Mouse (Mus musculus) Muller cell, postnatal 12 days (primary cell): ENCODE measurements at regions not wholly inside any gene's neighbourhood (a gene's known extent, or its start where the extent isn't known, plus 50 kb on each side); places are given as distances from the start of the nearest gene placed in this dataset.
A peak's percentile ranks its signal among the peaks of the same experiment; 100 is the strongest.

Experiments used
- DNase-seq: peaks from one replicate; pipeline ENCODE4 v3.0.0-alpha.2; 2015; ENCODE audit errors: inconsistent ontology term

GRCm38 (mm10) chr15:43581246-43581645 is 3447.1 kb downstream of the 9330182O14Rik start:
- DNase-seq: no peak

- peak; percentile 88 for DNase-seq
These were observed 3451.6 kb downstream of the 9330182O14Rik start for GRCm38 (mm10) chr15:43585751-43586150.

- DNase-seq: no peak
These were observed 3453.9 kb downstream of the 9330182O14Rik start for GRCm38 (mm10) chr15:43588021-43588420.

GRCm38 (mm10) chr15:43607700-43608099 is 3473.5 kb downstream of the 9330182O14Rik start:
- no peak for DNase-seq

GRCm38 (mm10) chr15:43609901-43610300 is 3475.7 kb downstream of the 9330182O14Rik start:
- DNase-seq: peak; percentile 84

- peak; percentile 8 for DNase-seq
These were observed 3480.0 kb downstream of the 9330182O14Rik start for GRCm38 (mm10) chr15:43614004-43614661.

GRCm38 (mm10) chr15:43615727-43616126 is 3481.6 kb downstream of the 9330182O14Rik start:
- no peak for DNase-seq

- no peak for DNase-seq
These were observed 3490.3 kb downstream of the 9330182O14Rik start for GRCm38 (mm10) chr15:43624431-43624965.

- no peak for DNase-seq
These were observed 3490.9 kb downstream of the 9330182O14Rik start for GRCm38 (mm10) chr15:43625021-43625510.

GRCm38 (mm10) chr15:43650818-43651500 is 3516.8 kb downstream of the 9330182O14Rik start:
- no peak for DNase-seq

- DNase-seq: no peak
These were observed 3529.5 kb downstream of the 9330182O14Rik start for GRCm38 (mm10) chr15:43663648-43664047.

- DNase-seq: no peak
These were observed 3544.7 kb downstream of the 9330182O14Rik start for GRCm38 (mm10) chr15:43678844-43679243.

- peak; percentile 94 for DNase-seq
These were observed 3548.0 kb downstream of the 9330182O14Rik start for GRCm38 (mm10) chr15:43682176-43682575.

GRCm38 (mm10) chr15:43691998-43692397 is 3557.8 kb downstream of the 9330182O14Rik start:
- DNase-seq: peak; percentile 87

- peak; percentile 72 for DNase-seq
These were observed 3561.3 kb downstream of the 9330182O14Rik start for GRCm38 (mm10) chr15:43695451-43695850.

- DNase-seq: peak; percentile 47
These were observed 3582.9 kb downstream of the 9330182O14Rik start for GRCm38 (mm10) chr15:43717035-43717434.

GRCm38 (mm10) chr15:43717559-43717958 is 3583.4 kb downstream of the 9330182O14Rik start:
- DNase-seq: no peak

- peak; percentile 72 for DNase-seq
These were observed 3586.8 kb downstream of the 9330182O14Rik start for GRCm38 (mm10) chr15:43720916-43721315.

GRCm38 (mm10) chr15:43735697-43736096 is 3601.5 kb downstream of the 9330182O14Rik start:
- DNase-seq: no peak

GRCm38 (mm10) chr15:43758256-43758655 is 3624.1 kb downstream of the 9330182O14Rik start:
- peak; percentile 70 for DNase-seq

- no peak for DNase-seq
These were observed 3630.4 kb downstream of the 9330182O14Rik start for GRCm38 (mm10) chr15:43764606-43765005.

- DNase-seq: peak; percentile 19
These were observed 3638.6 kb downstream of the 9330182O14Rik start for GRCm38 (mm10) chr15:43772718-43773117.
